Mouse (Mus musculus) heart, adult 2 months (tissue): ENCODE results near the gene Snx15.

Experiments
- CTCF ChIP-seq: fragments of 200-600 bp; IDR thresholded peaks from 2 replicates; pipeline ENCODE4 v1.8.1; 2022; ENCODE audit warnings: antibody characterized with exemption, mild to moderate bottlenecking, moderate library complexity
- EP300 ChIP-seq: fragments of 200-500 bp; IDR thresholded peaks from 2 replicates; pipeline ENCODE4 v1.6.1; 2011; ENCODE audit warnings: low read depth, low read length, control low read depth; ENCODE audit not compliant: insufficient read depth
- POLR2A ChIP-seq: fragments of 200-500 bp; IDR thresholded peaks from 2 replicates; pipeline ENCODE4 v1.6.1; 2011; ENCODE audit warnings: mild to moderate bottlenecking, low read depth, low read length, control low read depth; ENCODE audit not compliant: insufficient read depth

DNA sequence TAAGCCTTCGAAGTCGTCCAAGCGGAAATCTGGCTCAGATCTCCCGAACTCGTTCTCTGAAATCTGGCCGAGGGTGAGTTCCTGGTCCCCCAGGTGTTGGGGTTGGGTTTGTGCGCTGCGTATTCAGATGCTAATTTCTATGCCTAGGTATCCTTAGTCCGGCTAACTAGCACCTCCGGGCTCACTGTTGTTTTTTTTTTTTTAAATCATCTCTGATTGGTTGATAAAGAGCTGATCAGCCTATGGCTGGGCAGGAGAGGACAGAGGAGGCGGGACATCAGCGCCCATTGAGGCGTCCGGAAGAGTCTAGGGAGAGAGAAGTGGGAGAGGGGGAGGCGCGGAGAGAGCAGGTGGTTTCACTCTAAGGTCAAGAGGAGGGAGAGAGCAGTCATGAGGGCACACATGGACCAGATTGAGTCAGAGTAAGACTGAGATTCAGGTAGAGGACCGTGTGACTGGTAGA lies 42.7 kb downstream of the Snx15 start:
- no peak for TF ChIP-seq EP300
- TF ChIP-seq CTCF, result no peak
- TF ChIP-seq POLR2A, result no peak
